Mouse (Mus musculus) heart, postnatal 14 days (tissue): ENCODE measurements around the gene Vps26a. TPM values are rescaled to one million over a fixed set of nuclear protein-coding genes. Genes with fewer than 3 reads are reported as not detected.

Experiments used
- DNase-seq, 2 experiments: peaks; one replicate each; pipeline ENCODE4 v3.0.0; 2021 to 2022
- intact Hi-C: fragments of 180-260 bp; cut with DNase I; formaldehyde crosslinking; loops from one replicate; pipeline ENCODE4 v1.15.1; 2025
- long read RNA-seq, 2 experiments: library from polyadenylated mRNA; stranded (forward); transcript quantifications; one replicate each; pipeline ENCODE4 v2.0.0; 2021
- total RNA-seq, 2 experiments: library from RNA; stranded (reverse); gene quantifications; 2 replicates each; pipeline ENCODE4 v1.2.3; 2021

Vps26a gene
- total RNA-seq: 10 to 100 TPM; 45.2 to 45.5 TPM
- long read RNA-seq, experiment 1, transcript Vps26a-202 (9 exons, 2,597 nt): major isoform, 128 of 144 reads
- long read RNA-seq, experiment 1, partial matches to known transcripts: 3 of 144 reads
- long read RNA-seq, experiment 1, other reads (novel, unspliced or antisense): 12 of 144 reads
- long read RNA-seq, experiment 2, transcript Vps26a-202 (9 exons, 2,597 nt): major isoform, 123 of 137 reads
- long read RNA-seq, experiment 2, partial matches to known transcripts: 4 of 137 reads
- long read RNA-seq, experiment 2, other reads (novel, unspliced or antisense): 8 of 137 reads

- DNase-seq: peak; percentile 98 to 99
- intact Hi-C loops: loop anchor here (2.0 kb wide), 1 partner anchor 36 kb away; no protein-coding TSS in a partner anchor
These were observed at the start of gene Vps26a for GRCm38 (mm10) chr10:62486618-62487415. Gene Vps26a, minus strand, starts transcription at chr10:62486805.

GRCm38 (mm10) chr10:62534509-62534908 is 47.9 kb upstream of the Vps26a start:
- no peak for DNase-seq
- intact Hi-C loops: no loop called here

GRCm38 (mm10) chr10:62532832-62533231 is 46.2 kb upstream of the Vps26a start:
- no peak for DNase-seq
- intact Hi-C loops: no loop called here

- intact Hi-C loops: no loop called here
- DNase-seq: peak; percentile 58 to 72
These were observed 43.6 kb upstream of the Vps26a start for GRCm38 (mm10) chr10:62530183-62530582.

GRCm38 (mm10) chr10:62527351-62527750 is 40.7 kb upstream of the Vps26a start, which contains the start of gene Srgn:
Gene Srgn, minus strand, starts transcription at chr10:62527451.
- no peak for DNase-seq
- intact Hi-C loops: no loop called here

GRCm38 (mm10) chr10:62522346-62522950 is 35.8 kb upstream of the Vps26a start:
- DNase-seq: no peak
- intact Hi-C loops: no loop called here

GRCm38 (mm10) chr10:62521763-62522162 is 35.2 kb upstream of the Vps26a start:
- no peak for DNase-seq
- intact Hi-C loops: no loop called here

GRCm38 (mm10) chr10:62520911-62521310 is 34.3 kb upstream of the Vps26a start:
- no peak for DNase-seq
- intact Hi-C loops: no loop called here

GRCm38 (mm10) chr10:62517511-62517910 is 30.9 kb upstream of the Vps26a start:
- intact Hi-C loops: no loop called here
- DNase-seq: no peak

GRCm38 (mm10) chr10:62512855-62513254 is 26.2 kb upstream of the Vps26a start:
- intact Hi-C loops: no loop called here
- no peak for DNase-seq

GRCm38 (mm10) chr10:62511528-62511927 is 24.9 kb upstream of the Vps26a start:
- DNase-seq: no peak
- intact Hi-C loops: no loop called here

GRCm38 (mm10) chr10:62509032-62509656 is 22.5 kb upstream of the Vps26a start:
- intact Hi-C loops: no loop called here
- DNase-seq: no peak

- intact Hi-C loops: no loop called here
- peak; percentile 43 to 48 for DNase-seq
These were observed 21.9 kb upstream of the Vps26a start for GRCm38 (mm10) chr10:62508459-62508858.

- intact Hi-C loops: no loop called here
- DNase-seq: peak; percentile 65 to 72
These were observed 21.1 kb upstream of the Vps26a start for GRCm38 (mm10) chr10:62507591-62508308.

GRCm38 (mm10) chr10:62507071-62507470 is 20.5 kb upstream of the Vps26a start:
- intact Hi-C loops: no loop called here
- DNase-seq: no peak

GRCm38 (mm10) chr10:62506019-62506556 is 19.5 kb upstream of the Vps26a start:
- no peak for DNase-seq
- intact Hi-C loops: no loop called here

GRCm38 (mm10) chr10:62505224-62505983 is 18.8 kb upstream of the Vps26a start:
- intact Hi-C loops: no loop called here
- DNase-seq: no peak

GRCm38 (mm10) chr10:62503836-62504628 is 17.4 kb upstream of the Vps26a start:
- no peak for DNase-seq
- intact Hi-C loops: no loop called here
